In genomic region chr7:61726149-61726548, GRCm38 (mm10) we compare ENCODE assay signal across 14 mouse cellular contexts.
A peak's percentile ranks its signal among the peaks of the same experiment; 100 is the strongest.
DNase-seq lines count a peak whose midpoint lies in the region; ATAC-seq and TF ChIP-seq lines count a peak whose summit lies in the region.
"Had no signal": no experiment of that assay in that cellular context is flagged by ENCODE, and none has a peak within 500 bp of the region (broad histone marks: within the 10 kb centered on the region; RNA-seq: fewer than 3 reads in every experiment).

No protein-coding gene starts in this region.

- H3K36me3 ChIP-seq in intestine, postnatal 0 days (ENCODE audit: control insufficient read depth, insufficient read depth), result no peaks in the 10 kb centered on the region
- no peaks in the 10 kb centered on the region for H3K36me3 ChIP-seq in kidney, adult 2 months (ENCODE audit: control insufficient read depth, insufficient read depth, low read length)
- H3K36me3 ChIP-seq in lung, postnatal 0 days (ENCODE audit: insufficient read depth, low read length), result no peaks in the 10 kb centered on the region
- H3K36me3 ChIP-seq: embryonic facial prominence, embryonic 13.5 days; heart, embryonic 12.5 days had no signal

- H3K27me3 ChIP-seq in intestine, postnatal 0 days (replicated peaks; ENCODE audit: control insufficient read depth, insufficient read depth, low read length), result no peaks in the 10 kb centered on the region
- no peaks in the 10 kb centered on the region for H3K27me3 ChIP-seq in kidney, adult 2 months (replicated peaks; ENCODE audit: control insufficient read depth, insufficient read depth, low read length)
- H3K27me3 ChIP-seq in lung, postnatal 0 days (replicated peaks; ENCODE audit: insufficient read depth, low read length), result no peaks in the 10 kb centered on the region
- H3K27me3 ChIP-seq: embryonic facial prominence, embryonic 13.5 days; heart, embryonic 12.5 days had no signal

- H3K27ac ChIP-seq in cortical plate, adult 2 months (ENCODE audit: insufficient read depth, low read length), result peak overlapping the region; percentile 65; the same call in 1 of the 2 replicates
- H3K27ac ChIP-seq in intestine, postnatal 0 days (ENCODE audit: low read depth, low read length), result no peak overlapping the region
- no peak overlapping the region for H3K27ac ChIP-seq in kidney, adult 2 months (ENCODE audit: insufficient read depth, low read depth, low read length)
- H3K27ac ChIP-seq in lung, postnatal 0 days (ENCODE audit: low read length), result no peak overlapping the region
- H3K27ac ChIP-seq: embryonic facial prominence, embryonic 13.5 days; gastrocnemius, adult 2 months had no signal

- H3K4me2 ChIP-seq in intestine, postnatal 0 days (replicated peaks; ENCODE audit: low read depth), result no peak overlapping the region
- no peak overlapping the region for H3K4me2 ChIP-seq in lung, postnatal 0 days (replicated peaks; ENCODE audit: low read depth, low read length)
- H3K4me2 ChIP-seq: embryonic facial prominence, embryonic 13.5 days; heart, embryonic 12.5 days had no signal

- DNase-seq in layer of hippocampus, adult 18-20 months (ENCODE audit: low spot score in 2 of 2), result peak; percentile 17 to 68
- DNase-seq in layer of hippocampus, adult 9-10 months (ENCODE audit: low spot score), result no peak
- DNase-seq in MN1 (ENCODE audit: low spot score), result peak; percentile 71
- DNase-seq in left cerebral cortex, postnatal 25 days (ENCODE audit: low spot score in 2 of 2), result peak; percentile 15 to 69
- DNase-seq in kidney, adult 2 months, result no peak
- no peak for DNase-seq in lung, postnatal 0 days (ENCODE audit: low spot score)
- DNase-seq: cerebellum, postnatal 10 days; gastrocnemius, adult 2 months; kidney, postnatal 4 days; thymus, adult 18-20 months had no signal

- no peaks in the 10 kb centered on the region for H3K9me3 ChIP-seq in intestine, postnatal 0 days (ENCODE audit: control insufficient read depth)
- no peaks in the 10 kb centered on the region for H3K9me3 ChIP-seq in lung, postnatal 0 days (ENCODE audit: low read length)

- TF ChIP-seq EP300 in lung, postnatal 0 days (IDR thresholded peaks at IDR 0.05), result no peak

- 0 out of 2 replicates have a peak, but pooled peaks have one; percentile 8 for TF ChIP-seq POLR2A in cortical plate, adult 2 months (IDR thresholded peaks at IDR 0.05; ENCODE audit: extremely low read depth, insufficient read depth, low read length)
- no peak for TF ChIP-seq POLR2A in kidney, adult 2 months (IDR thresholded peaks at IDR 0.05; ENCODE audit: low read depth, low read length)

- intact Hi-C loops in left cerebral cortex, postnatal 25 days (cut with DNase I), result no loop called here

- ATAC-seq in intestine, postnatal 0 days, result no peak
- no peak for ATAC-seq in lung, postnatal 0 days

- H3K9ac ChIP-seq in intestine, postnatal 0 days (ENCODE audit: low read depth, low read length), result no peak overlapping the region
- H3K9ac ChIP-seq in lung, postnatal 0 days (replicated peaks; ENCODE audit: low read depth), result no peak overlapping the region
- H3K9ac ChIP-seq: embryonic facial prominence, embryonic 13.5 days; heart, embryonic 12.5 days had no signal

- no peak overlapping the region for H3K4me3 ChIP-seq in cortical plate, adult 2 months (ENCODE audit: insufficient read depth, low read length)
- H3K4me3 ChIP-seq in intestine, postnatal 0 days (ENCODE audit: low read depth, low read length), result no peak overlapping the region
- no peak overlapping the region for H3K4me3 ChIP-seq in kidney, adult 2 months (ENCODE audit: insufficient read depth, low read depth, low read length)
- no peak overlapping the region for H3K4me3 ChIP-seq in lung, postnatal 0 days (ENCODE audit: low read depth, low read length)
- H3K4me3 ChIP-seq: embryonic facial prominence, embryonic 13.5 days; gastrocnemius, adult 2 months; heart, embryonic 12.5 days had no signal

- H3K4me1 ChIP-seq in cortical plate, adult 2 months (ENCODE audit: control insufficient read depth, insufficient read depth, low read length), result no peaks in the 10 kb centered on the region
- H3K4me1 ChIP-seq in intestine, postnatal 0 days (replicated peaks; ENCODE audit: control insufficient read depth, insufficient read depth, low read length), result no peaks in the 10 kb centered on the region
- H3K4me1 ChIP-seq in kidney, adult 2 months (ENCODE audit: control insufficient read depth, insufficient read depth, low read length), result no peaks in the 10 kb centered on the region
- no peaks in the 10 kb centered on the region for H3K4me1 ChIP-seq in lung, postnatal 0 days (ENCODE audit: insufficient read depth, low read depth, low read length)
- H3K4me1 ChIP-seq: embryonic facial prominence, embryonic 13.5 days; heart, embryonic 12.5 days had no signal

- TF ChIP-seq CTCF in cortical plate, adult 2 months (IDR thresholded peaks at IDR 0.05; ENCODE audit: extremely low read depth, insufficient read depth, low read length), result no peak
- TF ChIP-seq CTCF in intestine, postnatal 0 days (IDR thresholded peaks at IDR 0.05; ENCODE audit: low read depth), result no peak
- no peak for TF ChIP-seq CTCF in kidney, adult 2 months (conservative IDR thresholded peaks at IDR 0.05; ENCODE audit: insufficient read depth, insufficient read length, low read depth, low read length)
- no peak for TF ChIP-seq CTCF in lung, postnatal 0 days (IDR thresholded peaks at IDR 0.05)

Comparison
In these comparisons a context has a peak if more than half of its experiments do, and no peak if none do; other contexts are left out.
1. DNase-seq: peak in layer of hippocampus, adult 18-20 months (2 of 2), MN1 (single experiment) and left cerebral cortex, postnatal 25 days (2 of 2); none in layer of hippocampus, adult 9-10 months (single experiment), kidney, adult 2 months (single experiment) and lung, postnatal 0 days (single experiment).